Mouse (Mus musculus): Measurements from ENCODE around the gene Amhr2. TPM values are rescaled to one million over a fixed set of nuclear protein-coding genes. Genes with fewer than 3 reads are reported as not detected.

Gene Amhr2
- polyA plus RNA-seq, 1 experiment = 0.56 TPM

DNA sequence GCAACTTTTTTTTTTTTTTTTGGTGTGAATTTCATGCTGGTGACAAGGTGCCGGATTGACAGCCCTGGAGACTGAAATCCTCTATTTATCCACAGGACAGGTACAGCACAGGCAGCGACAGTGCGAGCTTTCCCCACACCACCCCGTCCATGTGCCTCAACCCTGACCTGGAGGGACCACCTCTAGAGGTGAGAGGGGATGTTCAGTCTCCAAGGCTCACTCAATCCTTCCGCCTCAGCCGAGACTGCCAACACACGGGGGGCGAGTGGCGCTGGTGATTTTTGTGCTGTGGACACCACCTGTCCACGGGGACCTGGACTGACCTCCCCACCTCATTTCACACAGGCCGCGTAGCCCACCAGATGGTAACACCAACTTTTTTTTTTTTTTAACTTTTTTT is 40.7 kb downstream of the Amhr2 start:
- H3K36me3 ChIP-seq (ENCODE audit: control insufficient read depth, insufficient read depth, low read length) = peaks cover 57% of the 10 kb centered on the region

DNA sequence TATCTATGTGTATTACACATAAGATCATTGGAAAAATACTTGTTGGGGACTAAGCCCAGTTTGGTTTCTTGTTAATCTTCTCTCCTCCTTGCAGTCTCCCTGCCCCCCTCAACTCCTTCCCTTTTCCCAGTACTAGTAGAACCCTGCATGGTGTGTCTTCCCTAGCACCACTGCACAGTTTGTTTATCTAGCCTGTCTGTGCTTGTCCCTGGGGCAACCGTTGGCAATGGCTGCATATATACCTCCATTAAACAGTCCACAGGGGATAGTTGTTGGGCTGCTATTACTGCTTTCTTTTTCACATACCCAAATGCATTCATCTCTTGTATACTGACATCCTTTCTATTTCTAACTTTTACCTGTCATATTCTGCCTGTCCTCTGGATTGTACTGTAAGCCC is 42.5 kb downstream of the Amhr2 start:
- DNase-seq (ENCODE audit: low read depth in 1 of 2, low spot score in 2 of 2) = no peak
- H3K36me3 ChIP-seq (ENCODE audit: control insufficient read depth, insufficient read depth, low read length) = peaks cover 58% of the 10 kb centered on the region
- WGBS = 85% methylated on average over 1 of the region's 1 CpGs
- no peak overlapping the region for H3K27ac ChIP-seq (ENCODE audit: insufficient read depth, low read length)
- no peak overlapping the region for H3K4me3 ChIP-seq (ENCODE audit: extremely low read depth, insufficient read depth, insufficient read length)
- TF ChIP-seq CTCF (IDR thresholded peaks at IDR 0.05; ENCODE audit: extremely low read depth, insufficient read depth, insufficient read length, insufficient replicate concordance) = no peak
- TF ChIP-seq POLR2A (IDR thresholded peaks at IDR 0.05; ENCODE audit: low read depth, low read length) = no peak
- H3K27me3 ChIP-seq (ENCODE audit: control insufficient read depth, insufficient read depth, low read length) = no peaks in the 10 kb centered on the region
- no peaks in the 10 kb centered on the region for H3K4me1 ChIP-seq (ENCODE audit: control insufficient read depth, insufficient read depth, insufficient read length)

More for the DNA sequence above, 40.7 kb downstream of the Amhr2 start:
- no peak for TF ChIP-seq CTCF (IDR thresholded peaks at IDR 0.05; ENCODE audit: extremely low read depth, insufficient read depth, insufficient read length, insufficient replicate concordance)
- TF ChIP-seq POLR2A (IDR thresholded peaks at IDR 0.05; ENCODE audit: low read depth, low read length) = no peak
- H3K27me3 ChIP-seq (ENCODE audit: control insufficient read depth, insufficient read depth, low read length) = no peaks in the 10 kb centered on the region
- no peak for DNase-seq (ENCODE audit: low read depth in 1 of 2, low spot score in 2 of 2)
- H3K4me1 ChIP-seq (ENCODE audit: control insufficient read depth, insufficient read depth, insufficient read length) = no peaks in the 10 kb centered on the region
- H3K4me3 ChIP-seq (ENCODE audit: extremely low read depth, insufficient read depth, insufficient read length) = no peak overlapping the region
- H3K27ac ChIP-seq (ENCODE audit: insufficient read depth, low read length) = no peak overlapping the region
- WGBS = 97% methylated on average over 12 of the region's 12 CpGs

DNA sequence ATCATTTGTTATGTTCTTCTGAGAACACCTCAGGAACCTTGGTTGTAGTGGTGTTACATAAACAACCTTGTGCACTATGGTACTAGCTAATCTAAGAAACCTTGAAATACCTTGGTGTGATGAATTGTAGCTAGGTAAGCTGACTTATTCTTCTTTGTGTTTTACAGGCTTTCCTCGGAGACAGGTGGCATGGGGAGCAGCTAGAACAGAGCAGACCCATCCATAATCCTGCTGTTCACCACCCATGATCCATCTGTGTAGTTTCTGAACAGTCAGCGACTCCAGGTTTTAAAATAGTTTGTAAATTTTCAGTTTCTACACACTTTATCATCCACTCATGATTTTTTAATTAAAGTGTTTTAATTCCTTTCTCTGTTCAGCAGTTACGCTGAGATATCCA is 53.2 kb downstream of the Amhr2 start:
- Histone ChIP-seq H3K27me3 (ENCODE audit: control insufficient read depth, insufficient read depth, low read length) (no peaks in the 10 kb centered on the region), H3K4me1 (ENCODE audit: control insufficient read depth, insufficient read depth, insufficient read length) (no peaks in the 10 kb centered on the region), H3K27ac (ENCODE audit: insufficient read depth, low read length) (no peak overlapping the region), H3K36me3 (ENCODE audit: control insufficient read depth, insufficient read depth, low read length) (peaks cover 57% of the 10 kb centered on the region), H3K4me3 (ENCODE audit: extremely low read depth, insufficient read depth, insufficient read length) (no peak overlapping the region)
- TF ChIP-seq POLR2A (IDR thresholded peaks at IDR 0.05; ENCODE audit: low read depth, low read length) = no peak
- no peak for TF ChIP-seq CTCF (IDR thresholded peaks at IDR 0.05; ENCODE audit: extremely low read depth, insufficient read depth, insufficient read length, insufficient replicate concordance)
- 91% methylated on average over 3 of the region's 3 CpGs for WGBS
- DNase-seq (ENCODE audit: low read depth in 1 of 2, low spot score in 2 of 2) = no peak

GRCm38 (mm10) chr15:102499370-102499769 is 54.2 kb downstream of the Amhr2 start:
- no peaks in the 10 kb centered on the region for H3K27me3 ChIP-seq (ENCODE audit: control insufficient read depth, insufficient read depth, low read length)
- H3K27ac ChIP-seq (ENCODE audit: insufficient read depth, low read length) = no peak overlapping the region
- WGBS = 66% methylated on average over 3 of the region's 3 CpGs
- DNase-seq (ENCODE audit: low read depth in 1 of 2, low spot score in 2 of 2) = no peak
- peaks cover 59% of the 10 kb centered on the region for H3K36me3 ChIP-seq (ENCODE audit: control insufficient read depth, insufficient read depth, low read length)
- no peak for TF ChIP-seq CTCF (IDR thresholded peaks at IDR 0.05; ENCODE audit: extremely low read depth, insufficient read depth, insufficient read length, insufficient replicate concordance)
- no peak for TF ChIP-seq POLR2A (IDR thresholded peaks at IDR 0.05; ENCODE audit: low read depth, low read length)
- no peaks in the 10 kb centered on the region for H3K4me1 ChIP-seq (ENCODE audit: control insufficient read depth, insufficient read depth, insufficient read length)
- H3K4me3 ChIP-seq (ENCODE audit: extremely low read depth, insufficient read depth, insufficient read length) = no peak overlapping the region

- 91% methylated on average over 6 of the region's 6 CpGs for WGBS
- no peaks in the 10 kb centered on the region for H3K4me1 ChIP-seq (ENCODE audit: control insufficient read depth, insufficient read depth, insufficient read length)
- H3K27me3 ChIP-seq (ENCODE audit: control insufficient read depth, insufficient read depth, low read length) = no peaks in the 10 kb centered on the region
- no peak for DNase-seq (ENCODE audit: low read depth in 1 of 2, low spot score in 2 of 2)
- peaks cover 56% of the 10 kb centered on the region for H3K36me3 ChIP-seq (ENCODE audit: control insufficient read depth, insufficient read depth, low read length)
- H3K4me3 ChIP-seq (ENCODE audit: extremely low read depth, insufficient read depth, insufficient read length) = no peak overlapping the region
- no peak for TF ChIP-seq CTCF (IDR thresholded peaks at IDR 0.05; ENCODE audit: extremely low read depth, insufficient read depth, insufficient read length, insufficient replicate concordance)
- TF ChIP-seq POLR2A (IDR thresholded peaks at IDR 0.05; ENCODE audit: low read depth, low read length) = no peak
- no peak overlapping the region for H3K27ac ChIP-seq (ENCODE audit: insufficient read depth, low read length)
Measured at GRCm38 (mm10) chr15:102499851-102500250, 54.7 kb downstream of the Amhr2 start.

GRCm38 (mm10) chr15:102500479-102500878 is 55.3 kb downstream of the Amhr2 start:
- H3K4me1 ChIP-seq (ENCODE audit: control insufficient read depth, insufficient read depth, insufficient read length) = no peaks in the 10 kb centered on the region
- H3K27me3 ChIP-seq (ENCODE audit: control insufficient read depth, insufficient read depth, low read length) = no peaks in the 10 kb centered on the region
- 95% methylated on average over 5 of the region's 5 CpGs for WGBS
- DNase-seq (ENCODE audit: low read depth in 1 of 2, low spot score in 2 of 2) = no peak
- H3K27ac ChIP-seq (ENCODE audit: insufficient read depth, low read length) = no peak overlapping the region
- H3K4me3 ChIP-seq (ENCODE audit: extremely low read depth, insufficient read depth, insufficient read length) = no peak overlapping the region
- TF ChIP-seq POLR2A (IDR thresholded peaks at IDR 0.05; ENCODE audit: low read depth, low read length) = no peak
- no peak for TF ChIP-seq CTCF (IDR thresholded peaks at IDR 0.05; ENCODE audit: extremely low read depth, insufficient read depth, insufficient read length, insufficient replicate concordance)
- peaks cover 56% of the 10 kb centered on the region for H3K36me3 ChIP-seq (ENCODE audit: control insufficient read depth, insufficient read depth, low read length)

DNA sequence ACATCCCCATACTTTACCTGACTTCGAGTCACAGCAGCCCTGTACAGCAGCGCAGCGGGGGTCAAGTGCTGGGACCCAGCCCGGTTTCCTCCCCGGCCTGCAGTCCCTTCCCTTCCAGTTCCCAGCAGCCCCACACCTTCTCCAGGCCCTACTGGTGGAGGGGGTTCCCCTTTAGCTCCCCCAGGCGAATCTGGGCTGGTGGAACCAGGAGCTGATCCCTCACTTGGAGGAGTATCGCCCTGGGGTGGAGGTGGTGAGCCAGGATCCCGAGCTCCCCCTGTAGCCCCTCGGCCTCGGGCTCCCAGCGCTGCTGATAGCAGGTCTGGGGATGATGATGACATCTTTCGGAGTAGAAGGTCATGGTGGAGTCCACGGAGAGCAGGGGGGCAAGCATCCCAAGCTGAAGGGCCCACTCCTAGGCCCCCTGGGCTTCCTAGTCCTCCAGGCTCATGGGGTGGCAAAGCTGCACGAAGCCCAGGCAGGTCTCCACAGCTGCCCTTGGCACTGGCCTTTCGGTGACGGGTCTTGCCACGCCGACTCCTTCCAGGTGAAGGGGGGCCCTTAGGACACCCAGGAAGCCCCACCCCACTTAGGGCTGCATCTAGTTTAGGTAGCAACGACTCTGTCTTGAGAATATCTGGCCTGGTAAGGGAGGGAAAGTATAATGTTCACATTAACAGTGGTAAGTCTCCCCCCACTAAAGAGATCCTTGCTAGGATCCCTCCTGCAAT is 56.1 kb downstream of the Amhr2 start:
- DNase-seq (ENCODE audit: low read depth in 1 of 2, low spot score in 2 of 2) = no peak
- Histone ChIP-seq H3K4me3 (ENCODE audit: extremely low read depth, insufficient read depth, insufficient read length) (no peak overlapping the region), H3K36me3 (ENCODE audit: control insufficient read depth, insufficient read depth, low read length) (peaks cover 53% of the 10 kb centered on the region), H3K27me3 (ENCODE audit: control insufficient read depth, insufficient read depth, low read length) (no peaks in the 10 kb centered on the region), H3K4me1 (ENCODE audit: control insufficient read depth, insufficient read depth, insufficient read length) (no peaks in the 10 kb centered on the region), H3K27ac (ENCODE audit: insufficient read depth, low read length) (no peak overlapping the region)
- TF ChIP-seq POLR2A (IDR thresholded peaks at IDR 0.05; ENCODE audit: low read depth, low read length) = no peak
- no peak for TF ChIP-seq CTCF (IDR thresholded peaks at IDR 0.05; ENCODE audit: extremely low read depth, insufficient read depth, insufficient read length, insufficient replicate concordance)
- WGBS = 96% methylated on average over 19 of the region's 19 CpGs
